Mouse (Mus musculus) testis, adult 2 months (tissue): ENCODE measurements at regions not wholly inside any gene's neighbourhood (a gene's known extent, or its start where the extent isn't known, plus 50 kb on each side); places are given as distances from the start of the nearest gene placed in this dataset.

ENCODE experiments used
- CTCF ChIP-seq: fragments of 200-500 bp; IDR thresholded peaks from 2 replicates; pipeline ENCODE4 v1.5.1; 2012; ENCODE audit warnings: low read depth, mild to moderate bottlenecking, inconsistent platforms, low read length, moderate library complexity; ENCODE audit not compliant: control insufficient read depth, insufficient read depth, insufficient replicate concordance
- POLR2A ChIP-seq: fragments of 200-500 bp; IDR thresholded peaks from 2 replicates; pipeline ENCODE4 v1.6.1; 2012; ENCODE audit warnings: low read depth, mild to moderate bottlenecking, inconsistent platforms, low read length, moderate library complexity; ENCODE audit not compliant: control insufficient read depth

DNA sequence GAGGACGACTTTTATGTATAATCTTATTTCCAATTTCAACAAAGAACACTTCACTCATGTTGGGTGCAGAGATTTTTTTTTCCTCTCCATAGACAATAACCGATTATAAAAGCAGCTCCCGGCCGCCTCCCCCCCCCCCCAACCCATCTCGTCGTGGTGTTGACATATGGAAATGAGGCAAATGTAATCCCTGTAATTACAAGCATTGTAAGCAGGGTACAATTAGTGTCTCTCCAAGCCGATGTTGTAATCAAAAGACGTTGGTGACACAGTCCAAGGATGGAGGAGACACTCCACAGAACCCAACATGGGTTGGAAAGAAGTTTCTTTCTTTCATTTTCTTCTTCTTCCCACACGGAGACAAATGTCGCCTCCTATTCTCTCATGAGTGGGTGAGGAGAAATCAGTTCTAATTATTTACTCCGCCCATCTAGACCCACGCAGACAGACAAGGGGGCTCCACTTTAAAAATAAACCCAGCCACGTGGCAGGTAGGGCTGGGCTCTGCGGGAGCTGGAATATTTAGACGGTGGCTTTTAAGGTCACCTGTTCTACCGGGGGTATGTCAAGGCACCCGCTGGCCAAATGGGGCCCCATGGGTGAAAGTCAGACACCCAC, 110.0 kb downstream of the Gm26897 start:
- TF ChIP-seq CTCF (no peak), POLR2A (no peak)
